Mouse (Mus musculus): ENCODE results near the gene Oip5. TPM values are rescaled to one million over a fixed set of nuclear protein-coding genes. Genes with fewer than 3 reads are reported as not detected.
A peak's percentile ranks its signal among the peaks of the same experiment; 100 is the strongest.
"Not testable (repeated sequence)": the region's sequence is repeated elsewhere in the genome, so short reads cannot be mapped to it uniquely, and the experiment has no call there.

Oip5 gene
- total RNA-seq (2017): 1.2 and 1.8 TPM in 2 replicates

DNA sequence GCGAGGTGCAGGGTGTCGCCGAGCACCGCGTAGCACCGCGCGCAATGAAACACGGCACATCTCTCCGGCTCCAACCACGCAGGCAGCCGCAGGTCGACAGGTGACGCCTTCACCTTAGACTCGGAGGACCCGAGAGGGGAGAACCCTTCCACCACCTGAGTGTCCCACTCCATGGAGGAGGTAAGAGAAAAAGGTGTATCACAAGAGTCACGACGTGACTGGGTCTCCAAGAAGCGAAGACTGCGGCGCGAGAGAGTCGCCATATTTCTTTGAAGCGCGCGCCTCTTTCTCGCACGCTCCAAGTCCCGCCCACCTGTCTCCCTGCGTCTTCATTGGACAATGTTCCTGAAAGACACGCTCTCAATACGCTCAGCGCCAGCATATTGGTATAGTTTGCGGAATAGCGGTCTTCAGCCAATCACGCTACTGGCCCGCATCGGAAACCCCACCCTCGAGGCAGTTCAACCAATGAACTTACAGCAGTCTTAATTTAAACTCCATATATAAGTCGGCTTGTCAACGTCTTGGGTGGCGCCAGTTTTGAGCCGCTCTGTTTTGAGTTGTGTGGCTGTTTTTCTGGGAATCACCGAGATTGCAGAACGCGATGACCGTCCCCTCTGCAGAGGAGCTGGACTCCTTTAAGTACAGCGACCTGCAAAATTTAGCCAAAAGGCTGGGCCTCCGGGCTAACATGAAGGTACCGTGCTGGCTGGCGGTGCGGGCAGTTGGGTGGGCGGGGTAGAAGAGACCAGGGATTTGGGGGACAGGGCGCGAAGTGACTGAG lies at the start of gene Oip5, which contains the start of gene Nusap1:
TSS of gene Oip5 (minus strand) at position 271 of the 784 bp plus-strand sequence.
TSS of gene Nusap1 (plus strand) at position 100 of the 784 bp plus-strand sequence.
- peak; percentile 100 for ATAC-seq (ENCODE audit: extremely low read depth, insufficient number of reproducible peaks, low FRiP score, poor library complexity, severe bottlenecking)

DNA sequence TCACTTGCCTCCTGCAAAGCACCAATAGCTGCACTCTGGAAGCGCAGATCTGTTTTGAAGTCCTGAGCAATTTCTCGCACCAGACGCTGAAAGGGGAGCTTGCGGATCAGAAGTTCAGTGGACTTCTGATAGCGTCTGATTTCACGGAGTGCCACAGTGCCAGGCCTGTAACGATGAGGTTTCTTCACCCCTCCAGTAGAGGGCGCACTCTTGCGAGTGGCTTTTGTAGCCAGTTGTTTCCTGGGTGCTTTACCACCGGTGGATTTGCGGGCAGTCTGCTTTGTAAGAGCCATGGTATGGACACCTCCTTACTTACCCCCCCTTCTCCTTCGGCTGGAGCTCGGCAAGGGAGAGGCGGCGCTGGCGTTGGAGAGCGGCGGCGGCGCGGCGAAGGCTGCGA lies 47.5 kb upstream of the Oip5 start:
- not testable (repeated sequence) for ATAC-seq (ENCODE audit: extremely low read depth, insufficient number of reproducible peaks, low FRiP score, poor library complexity, severe bottlenecking)

DNA sequence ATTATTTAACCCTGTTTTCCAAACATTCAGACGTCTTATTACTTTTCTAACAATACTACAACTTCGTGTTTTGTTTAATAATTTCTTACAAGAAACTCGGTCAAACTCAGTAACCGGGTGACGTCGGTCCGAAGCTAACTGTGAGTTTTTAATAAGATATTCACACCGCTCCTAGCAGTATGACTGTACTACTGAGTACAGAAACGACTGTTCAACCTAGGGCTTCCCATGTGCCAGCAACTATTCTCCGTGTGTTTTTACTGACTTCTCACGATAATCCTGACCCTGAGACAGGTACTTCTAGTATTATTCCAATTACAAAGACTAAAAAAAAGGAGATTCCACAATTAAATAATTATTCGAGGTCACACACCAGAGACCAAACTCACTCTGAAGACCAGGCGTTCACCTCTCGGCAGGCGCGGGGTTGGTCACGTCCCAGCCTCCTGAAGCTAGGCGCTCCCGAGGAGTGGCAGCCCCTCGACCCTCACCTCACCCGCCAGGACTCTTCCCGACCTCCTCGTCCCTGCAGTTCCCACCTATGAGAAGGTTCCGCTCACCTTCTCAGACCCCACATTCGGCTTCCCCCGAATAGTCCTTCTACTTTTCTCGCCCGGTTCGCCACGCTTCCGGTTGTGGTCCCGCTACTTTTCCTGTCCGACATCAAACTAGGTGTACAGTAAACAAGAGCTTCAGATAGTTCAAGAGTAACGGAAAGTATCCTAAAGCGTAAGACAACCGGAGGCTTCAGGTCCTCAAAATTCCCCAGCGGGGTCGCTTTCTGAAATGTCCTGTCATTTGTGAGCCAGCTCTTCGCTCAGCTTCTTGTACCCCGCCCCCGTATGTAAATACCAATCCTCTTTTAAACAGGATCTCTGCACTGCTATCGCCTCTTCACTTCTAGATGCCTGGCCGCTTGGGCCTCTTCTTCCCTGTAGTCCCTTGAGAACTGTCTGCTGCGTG lies 44.2 kb upstream of the Oip5 start, which contains the start of gene Ndufaf1:
TSS of gene Ndufaf1 (minus strand) at position 608 of the 963 bp plus-strand sequence.
- peak; percentile 68 for ATAC-seq (ENCODE audit: extremely low read depth, insufficient number of reproducible peaks, low FRiP score, poor library complexity, severe bottlenecking)

DNA sequence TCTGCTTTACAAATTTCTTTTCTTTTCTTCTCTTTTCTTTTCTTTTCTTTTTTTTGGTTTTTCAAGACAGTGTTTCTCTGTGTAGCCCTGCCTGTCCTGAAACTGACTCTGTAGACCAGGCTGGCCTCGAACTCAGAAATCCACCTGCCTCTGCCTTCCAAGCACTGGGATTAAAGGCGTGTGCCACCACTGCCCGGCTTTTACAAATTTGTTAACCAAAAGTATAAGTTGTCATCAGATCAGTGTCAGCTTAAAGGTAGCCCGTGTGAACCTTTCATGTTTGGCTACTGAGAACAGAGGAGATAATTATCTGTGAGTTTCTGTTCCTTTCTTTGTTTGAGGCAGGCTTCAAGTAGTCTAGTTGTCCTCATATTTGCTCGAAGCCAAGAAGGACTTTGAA lies 26.0 kb upstream of the Oip5 start:
- ATAC-seq (ENCODE audit: extremely low read depth, insufficient number of reproducible peaks, low FRiP score, poor library complexity, severe bottlenecking): no peak

DNA sequence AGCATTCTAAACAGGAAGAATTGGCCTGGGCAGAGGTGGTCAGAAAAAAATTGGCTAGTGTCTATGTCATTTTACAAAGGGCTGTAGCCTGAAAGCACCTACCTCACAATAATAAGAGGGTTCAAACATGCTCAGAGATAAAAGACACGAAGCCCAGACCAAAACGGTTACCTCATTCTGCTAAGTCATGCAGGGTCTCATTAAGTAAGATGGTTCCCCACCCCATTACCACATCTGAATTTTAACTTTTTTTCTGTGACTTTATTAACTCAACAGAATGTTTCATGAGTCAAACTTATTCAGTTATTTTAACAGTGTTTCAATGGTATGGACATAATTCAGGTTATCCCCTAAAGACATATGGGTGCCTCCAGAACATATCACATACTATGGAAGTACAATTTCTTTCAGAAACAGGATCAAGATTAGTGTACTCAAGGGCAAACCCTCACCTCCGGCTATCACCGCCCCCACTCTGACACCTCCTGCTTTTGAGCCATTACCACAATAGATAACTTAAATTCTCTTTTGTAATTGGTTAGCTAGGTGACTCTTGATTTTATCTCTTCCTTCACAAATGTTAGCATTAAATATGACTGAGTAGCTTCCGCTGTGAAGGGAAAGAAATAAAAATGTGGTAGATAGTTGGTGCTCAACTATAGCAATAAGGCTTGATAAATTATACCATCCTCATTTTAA lies 23.1 kb upstream of the Oip5 start:
- no peak for ATAC-seq (ENCODE audit: extremely low read depth, insufficient number of reproducible peaks, low FRiP score, poor library complexity, severe bottlenecking)

DNA sequence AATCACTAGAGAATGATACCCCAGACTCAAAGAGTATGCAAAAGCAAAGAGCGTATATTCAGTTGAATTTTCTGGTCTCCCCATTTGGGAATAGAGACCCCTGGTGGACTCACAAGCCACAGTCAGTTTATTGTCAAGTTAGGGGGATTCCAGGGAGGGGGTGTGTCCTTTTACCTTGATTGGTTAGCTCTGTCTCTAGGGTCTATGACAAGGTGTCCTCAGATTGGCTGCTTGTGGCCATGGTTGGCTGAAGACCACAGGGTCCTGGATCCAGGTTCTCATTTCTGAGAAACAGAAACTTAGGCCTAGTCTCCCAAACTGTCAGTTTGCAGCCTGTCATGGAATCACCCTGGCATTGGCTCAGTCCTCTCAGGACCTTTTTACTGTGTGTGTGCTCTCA lies 18.5 kb upstream of the Oip5 start:
- ATAC-seq (ENCODE audit: extremely low read depth, insufficient number of reproducible peaks, low FRiP score, poor library complexity, severe bottlenecking): peak; percentile 71; the same call in 1 of the 2 replicates

DNA sequence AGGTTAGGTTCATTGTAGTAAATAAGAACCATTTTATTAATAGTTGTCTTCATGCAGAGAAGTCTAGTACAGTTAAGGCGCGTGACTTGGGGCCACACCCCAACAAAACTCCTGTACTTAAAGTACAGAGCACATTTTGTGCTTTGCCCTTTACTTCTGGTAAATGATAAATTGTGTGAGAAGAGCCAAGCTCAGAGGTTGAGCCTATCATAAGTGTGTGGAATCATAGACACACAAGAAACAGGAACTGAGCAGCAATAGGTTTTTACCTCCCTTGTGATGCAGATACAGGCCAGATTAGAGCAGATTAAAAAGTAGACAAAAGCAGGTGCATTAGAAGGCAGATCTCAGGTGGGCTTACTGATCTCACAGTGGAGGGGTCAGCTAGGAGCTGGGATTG lies 3.0 kb upstream of the Oip5 start:
- no peak for ATAC-seq (ENCODE audit: extremely low read depth, insufficient number of reproducible peaks, low FRiP score, poor library complexity, severe bottlenecking)

DNA sequence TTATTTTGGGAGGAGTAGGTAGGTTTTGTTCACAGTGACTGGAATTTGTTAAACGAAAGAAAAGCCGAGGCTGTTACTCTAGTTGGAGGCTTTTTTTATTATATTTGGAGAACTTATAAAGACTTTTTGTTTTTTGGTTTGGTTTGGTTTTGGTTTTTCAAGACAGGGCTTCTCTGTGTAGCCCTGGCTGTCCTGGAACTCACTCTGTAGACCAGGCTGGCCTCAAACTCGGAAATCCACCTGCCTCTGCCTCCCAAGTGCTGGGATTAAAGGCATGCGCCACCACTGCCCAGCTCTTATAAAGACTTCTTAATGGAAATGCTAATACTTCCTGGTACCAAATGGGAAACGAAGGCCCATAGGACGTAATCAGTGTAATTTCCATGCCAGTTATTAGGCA lies 733 bp upstream of the Oip5 start:
- not testable (repeated sequence) for ATAC-seq (ENCODE audit: extremely low read depth, insufficient number of reproducible peaks, low FRiP score, poor library complexity, severe bottlenecking)

DNA sequence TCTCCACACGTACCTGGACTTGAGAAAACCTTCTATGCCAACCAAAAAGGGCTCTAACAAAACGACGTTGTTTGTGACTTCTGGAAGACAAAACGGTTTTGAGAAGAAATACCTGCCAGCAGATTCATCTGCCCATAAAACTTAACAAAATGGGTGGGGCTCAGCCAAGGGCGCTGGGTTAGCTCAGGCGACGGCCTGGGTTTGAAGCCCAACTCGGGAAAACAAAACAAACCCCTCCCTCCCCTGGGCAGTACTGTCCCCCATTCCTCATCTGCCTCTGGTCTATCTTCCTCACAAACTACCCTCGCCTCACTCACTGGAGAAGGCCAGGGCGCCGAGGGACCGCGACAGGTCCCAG lies 449 bp downstream of the Oip5 start:
- no peak for ATAC-seq (ENCODE audit: extremely low read depth, insufficient number of reproducible peaks, low FRiP score, poor library complexity, severe bottlenecking)

DNA sequence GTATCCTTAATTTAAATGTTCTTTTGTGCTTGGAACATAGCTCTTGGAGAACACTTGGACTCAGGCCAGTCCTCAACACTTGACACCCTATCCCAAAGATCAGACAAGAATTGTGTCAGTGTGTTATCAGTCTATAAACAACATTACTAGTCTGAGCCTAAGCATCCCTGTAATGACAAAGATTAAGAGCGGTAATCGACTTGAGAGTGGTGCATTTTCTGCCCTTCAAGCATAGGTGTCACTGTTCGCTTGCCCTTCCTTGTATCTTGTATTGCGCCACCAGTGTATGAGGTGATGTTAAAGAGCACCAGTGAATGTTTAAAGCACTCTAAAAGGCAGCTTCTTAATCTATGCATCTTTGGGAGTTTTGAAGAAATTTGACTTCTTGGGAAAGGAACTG lies 11.2 kb downstream of the Oip5 start:
- no peak for ATAC-seq (ENCODE audit: extremely low read depth, insufficient number of reproducible peaks, low FRiP score, poor library complexity, severe bottlenecking)

DNA sequence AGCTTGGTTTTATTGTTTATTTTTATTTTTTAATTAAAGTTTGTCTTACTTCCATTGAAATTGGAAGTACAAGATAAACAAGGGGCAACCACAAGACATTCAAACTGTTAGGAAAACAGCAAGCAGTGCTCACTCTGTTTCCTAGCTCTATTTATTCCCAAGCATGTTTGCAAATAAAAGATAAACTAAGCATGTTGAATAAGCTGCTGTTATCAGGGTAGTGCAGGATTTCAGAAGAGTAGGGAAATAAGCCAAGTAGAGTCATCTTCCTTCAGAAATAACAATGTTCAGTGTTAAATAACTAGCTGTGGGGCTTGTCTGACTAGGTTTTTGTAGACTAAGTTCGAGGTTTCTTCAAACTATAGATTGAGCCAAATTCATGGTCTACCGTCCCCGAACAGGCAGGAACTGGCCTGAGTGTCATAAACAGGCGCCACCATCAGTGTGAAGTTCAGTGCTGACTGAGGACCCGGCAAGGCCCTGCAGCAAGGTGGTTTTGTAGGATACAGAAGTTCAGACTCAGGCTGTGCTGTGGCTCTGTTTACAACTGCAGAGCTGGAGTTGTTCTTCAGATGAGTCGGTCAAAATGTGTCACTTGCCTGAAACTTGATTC lies 12.8 kb downstream of the Oip5 start:
- ATAC-seq (ENCODE audit: extremely low read depth, insufficient number of reproducible peaks, low FRiP score, poor library complexity, severe bottlenecking): no peak

DNA sequence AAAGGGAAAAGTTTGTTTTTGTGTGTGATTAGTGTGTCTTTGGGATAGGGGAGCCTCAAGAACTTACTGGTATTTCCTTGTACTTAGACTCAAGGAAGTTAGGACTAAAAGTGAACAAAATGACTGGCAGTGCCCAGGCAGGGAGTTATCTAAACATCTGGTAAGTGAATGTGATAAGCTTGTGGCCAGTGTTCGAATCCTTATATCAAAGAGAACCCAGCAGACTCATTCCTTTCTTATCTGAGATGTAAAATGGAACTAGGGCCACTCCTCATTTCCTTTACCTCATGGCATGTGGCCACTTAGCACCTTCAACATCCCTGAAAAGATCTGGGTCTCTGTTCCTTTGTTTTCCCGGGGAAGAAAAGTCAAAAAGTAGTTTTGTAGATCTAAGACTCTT lies 14.4 kb downstream of the Oip5 start:
- no peak for ATAC-seq (ENCODE audit: extremely low read depth, insufficient number of reproducible peaks, low FRiP score, poor library complexity, severe bottlenecking)

DNA sequence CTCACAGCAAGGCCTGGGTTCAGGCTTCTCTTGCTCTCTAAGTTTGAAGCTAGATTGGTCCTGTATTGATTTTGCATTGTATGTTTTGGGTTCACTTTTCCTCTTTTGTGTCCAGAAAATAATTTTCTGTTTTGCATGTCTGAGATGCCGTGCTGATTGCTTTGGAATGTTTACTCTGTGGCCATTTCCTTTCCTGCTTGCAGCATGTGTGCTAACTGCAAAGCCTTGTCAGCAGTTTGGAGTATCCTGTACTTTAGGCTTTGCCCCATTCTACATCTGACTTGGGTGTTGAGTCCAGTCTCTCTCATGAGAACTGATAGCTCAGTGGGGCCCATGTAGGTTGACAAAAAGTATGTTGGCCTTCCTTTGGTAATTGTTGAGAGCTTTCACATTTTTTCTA lies 15.8 kb downstream of the Oip5 start:
- ATAC-seq (ENCODE audit: extremely low read depth, insufficient number of reproducible peaks, low FRiP score, poor library complexity, severe bottlenecking): no peak

DNA sequence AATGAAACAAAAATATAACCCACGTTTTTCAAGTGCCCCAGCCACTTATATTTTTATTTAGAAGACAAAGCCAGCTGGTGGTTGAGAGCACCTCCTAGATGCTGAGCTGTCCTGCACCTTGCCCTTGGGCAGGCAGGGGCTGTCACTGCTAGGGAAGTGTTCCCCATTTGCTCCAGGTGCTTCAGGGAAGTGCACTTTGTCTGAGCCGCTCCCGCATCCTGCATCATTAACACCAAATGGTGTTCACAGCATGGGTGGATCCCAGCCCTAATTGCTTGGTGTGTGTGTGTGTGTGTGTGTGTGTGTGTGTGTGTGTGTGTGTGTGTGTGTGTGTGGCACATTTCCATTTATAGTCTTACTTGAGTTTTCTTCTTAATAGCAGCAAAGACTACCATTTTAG lies 16.7 kb downstream of the Oip5 start:
- not testable (repeated sequence) for ATAC-seq (ENCODE audit: extremely low read depth, insufficient number of reproducible peaks, low FRiP score, poor library complexity, severe bottlenecking)

DNA sequence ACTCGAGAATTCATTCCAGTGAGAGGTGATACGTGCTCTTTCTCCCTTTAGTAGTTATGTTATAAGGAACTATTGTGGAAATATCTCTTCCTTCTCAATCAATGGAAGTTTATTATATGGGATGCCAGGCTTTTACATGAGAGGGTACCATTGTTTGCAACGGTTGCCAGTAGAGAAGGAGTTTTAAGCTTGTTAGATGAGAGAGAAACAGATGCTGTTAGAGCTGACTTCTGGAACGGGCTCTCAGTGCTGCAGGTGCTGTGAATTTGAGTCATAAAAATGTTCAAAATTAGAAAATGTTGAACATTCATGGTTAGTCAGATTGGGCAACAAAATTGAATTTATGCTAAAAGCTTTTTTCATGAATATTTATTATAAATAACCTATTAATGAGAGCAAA lies 17.2 kb downstream of the Oip5 start:
- no peak for ATAC-seq (ENCODE audit: extremely low read depth, insufficient number of reproducible peaks, low FRiP score, poor library complexity, severe bottlenecking)

DNA sequence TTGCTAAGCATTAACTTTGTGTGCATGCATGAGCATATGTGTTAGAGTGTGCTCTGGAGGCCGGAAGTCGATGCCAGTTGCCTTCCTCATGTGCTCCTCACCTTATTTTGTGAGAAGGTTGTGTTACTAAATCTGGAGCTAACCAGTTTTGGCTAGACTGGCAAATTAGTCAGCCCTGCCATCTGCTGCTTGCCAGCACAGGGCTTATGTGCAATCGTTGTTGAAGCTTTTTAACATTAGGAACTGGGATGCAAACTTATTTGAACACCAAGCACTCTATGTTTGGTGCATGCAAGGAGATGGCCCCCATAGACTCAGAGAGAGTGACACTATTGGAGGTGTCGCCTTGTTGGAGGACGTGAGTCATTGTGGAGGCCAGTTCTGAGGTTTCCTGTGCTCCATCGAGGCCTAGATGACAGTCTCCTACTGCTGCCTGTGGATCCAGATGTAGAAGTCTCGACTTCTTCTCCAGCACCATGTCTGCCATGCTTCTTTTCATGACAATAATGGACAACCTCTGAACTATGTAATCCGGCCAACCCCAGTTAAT lies 21.4 kb downstream of the Oip5 start:
- no peak for ATAC-seq (ENCODE audit: extremely low read depth, insufficient number of reproducible peaks, low FRiP score, poor library complexity, severe bottlenecking)

DNA sequence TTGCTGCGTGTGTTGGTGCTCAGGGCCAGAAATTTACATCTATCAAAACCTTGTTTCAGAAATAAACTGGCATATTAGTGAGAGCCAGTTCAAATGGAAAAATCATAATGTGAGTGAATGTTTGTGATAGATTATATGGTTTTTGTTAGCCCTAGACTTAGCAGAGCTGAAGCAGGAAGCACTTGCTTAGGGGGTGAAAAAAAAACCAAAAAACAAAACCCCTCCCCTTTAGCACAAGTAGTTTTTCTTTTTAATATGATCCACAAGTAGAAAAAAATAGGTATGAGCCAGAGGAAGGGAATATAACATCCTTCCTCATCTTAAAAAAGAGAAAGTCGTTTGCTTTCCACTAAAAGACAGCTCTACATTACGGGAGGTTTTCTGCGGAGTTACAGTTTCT lies 23.0 kb downstream of the Oip5 start:
- ATAC-seq (ENCODE audit: extremely low read depth, insufficient number of reproducible peaks, low FRiP score, poor library complexity, severe bottlenecking): no peak

DNA sequence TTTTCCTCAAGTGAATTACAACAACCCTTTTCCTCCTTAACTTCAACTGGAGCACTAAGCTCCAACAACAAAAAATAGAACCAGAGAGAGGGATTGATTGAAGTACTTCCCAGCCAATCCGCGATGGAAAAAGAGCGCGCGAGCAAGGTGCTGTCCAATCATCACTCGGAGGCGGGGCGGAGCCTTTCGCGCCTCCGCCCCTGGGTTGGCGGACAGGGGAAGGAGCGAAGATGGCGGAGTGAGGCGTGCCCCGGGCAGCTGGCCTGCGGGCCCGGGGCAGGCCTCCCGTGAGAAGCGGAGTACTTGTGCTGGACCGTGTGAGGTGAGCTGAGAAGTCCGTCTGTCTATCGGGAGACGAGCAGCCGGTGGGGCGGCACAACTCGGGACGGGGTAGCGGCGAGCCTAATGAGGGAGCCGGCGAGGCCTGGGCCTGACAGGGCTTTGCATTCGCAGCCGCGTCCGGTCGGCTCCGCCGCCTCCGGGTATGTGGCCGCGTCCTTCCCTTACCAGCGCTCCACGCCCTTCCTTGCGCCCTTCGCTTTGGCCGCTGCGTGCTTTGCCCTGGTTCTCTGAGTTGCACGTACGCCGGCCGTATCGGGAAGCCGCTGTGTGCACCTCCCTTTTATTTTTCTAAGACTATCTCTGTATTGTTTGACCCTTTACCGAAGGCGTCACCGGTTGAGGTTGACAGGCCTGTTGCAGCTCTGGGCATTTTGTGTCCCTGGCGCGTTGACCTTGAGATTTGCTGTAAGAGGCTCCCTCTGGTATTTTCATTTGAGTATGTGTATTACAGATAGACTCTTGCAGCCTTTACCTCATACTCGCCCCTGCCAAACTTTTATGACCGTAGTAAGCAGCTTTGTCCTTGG lies 23.9 kb downstream of the Oip5 start:
- peak; percentile 98 for ATAC-seq (ENCODE audit: extremely low read depth, insufficient number of reproducible peaks, low FRiP score, poor library complexity, severe bottlenecking)

Data from neutrophil, adult 5-6 weeks (primary cell).